Mouse (Mus musculus): ENCODE measurements around the gene Olfr305. TPM values are rescaled to one million over a fixed set of nuclear protein-coding genes. Genes with fewer than 3 reads are reported as not detected.

Gene Olfr305
- not detected in 2 replicates for total RNA-seq (2012; rRNA removed)
- polyA plus RNA-seq (2012; ENCODE audit: insufficient read depth in 1 of 2, insufficient read length in 2 of 2, low read depth in 1 of 2, low replicate concordance in 2 of 2, missing spikeins in 1 of 2) = not detected

- no peaks in the 10 kb centered on the region for H3K27me3 ChIP-seq (ENCODE audit: control insufficient read depth in 1 of 2, insufficient read depth in 2 of 2, low read length in 2 of 2)
- no peaks in the 10 kb centered on the region for H3K4me1 ChIP-seq (ENCODE audit: control insufficient read depth in 1 of 2, insufficient read depth in 2 of 2, low read length in 2 of 2)
- no peak within 1 kb of the TSS for H3K9ac ChIP-seq (ENCODE audit: control insufficient read depth, low read depth, low read length, poor library complexity, severe bottlenecking)
- H3K9me3 ChIP-seq (replicated peaks; ENCODE audit: insufficient read depth, low read length) = no peaks in the 10 kb centered on the region
- H3K4me3 ChIP-seq (ENCODE audit: control insufficient read depth in 1 of 2, insufficient read depth in 1 of 2, low read depth in 2 of 2, low read length in 2 of 2) = no peak within 1 kb of the TSS
- no peak for DNase-seq (ENCODE audit: low read depth, low spot score)
- TF ChIP-seq JUND (IDR thresholded peaks at IDR 0.05; ENCODE audit: low read depth, low read length) = no peak
- TF ChIP-seq ETS1 (IDR thresholded peaks at IDR 0.05; ENCODE audit: low read depth, low read length) = no peak
- no peak for TF ChIP-seq RAD21 (IDR thresholded peaks at IDR 0.05; ENCODE audit: low read depth, low read length)
- no peak for TF ChIP-seq POLR2A (IDR thresholded peaks at IDR 0.05; ENCODE audit: control insufficient read depth in 1 of 2, insufficient read depth in 1 of 2, low read depth in 1 of 2, low read length in 2 of 2, poor library complexity in 1 of 2)
- TF ChIP-seq ZC3H11A (IDR thresholded peaks at IDR 0.05; ENCODE audit: low read depth, low read length) = no peak
- TF ChIP-seq MAX (IDR thresholded peaks at IDR 0.05; ENCODE audit: low read length) = no peak
- no peak for TF ChIP-seq TAL1 (IDR thresholded peaks at IDR 0.05; ENCODE audit: low read length)
- no peak for TF ChIP-seq CHD1 (IDR thresholded peaks at IDR 0.05; ENCODE audit: low read depth, low read length)
- TF ChIP-seq ZNF384 (IDR thresholded peaks at IDR 0.05; ENCODE audit: low read depth, low read length) = no peak
- TF ChIP-seq MYC (IDR thresholded peaks at IDR 0.05; ENCODE audit: low read depth, low read length) = no peak
- TF ChIP-seq GABPA (IDR thresholded peaks at IDR 0.05; ENCODE audit: low read depth, low read length) = no peak
- no peak for TF ChIP-seq E2F4 (IDR thresholded peaks at IDR 0.05; ENCODE audit: borderline replicate concordance, low read depth, low read length)
- no peak for TF ChIP-seq USF1 (IDR thresholded peaks at IDR 0.05; ENCODE audit: low read depth, low read length)
- TF ChIP-seq MYB (IDR thresholded peaks at IDR 0.05; ENCODE audit: low read depth, low read length) = no peak
- TF ChIP-seq NRF1 (IDR thresholded peaks at IDR 0.05; ENCODE audit: insufficient read depth, low read depth, low read length, poor library complexity, severe bottlenecking) = no peak
- no peak for TF ChIP-seq CTCF (IDR thresholded peaks at IDR 0.05 in 2 of 3, conservative IDR thresholded peaks at IDR 0.05 in 1 of 3; ENCODE audit: control insufficient read depth in 1 of 3, insufficient read depth in 1 of 3, low read depth in 2 of 3, low read length in 3 of 3, poor library complexity in 1 of 3, severe bottlenecking in 1 of 3)
- H3K79me2 ChIP-seq (ENCODE audit: control insufficient read depth, insufficient read depth, low read length, poor library complexity) = no peaks in the 10 kb centered on the region
- no peak within 1 kb of the TSS for H3K27ac ChIP-seq (ENCODE audit: control insufficient read depth, low read depth, low read length)
- no peaks in the 10 kb centered on the region for H3K36me3 ChIP-seq (ENCODE audit: control insufficient read depth in 1 of 2, insufficient read depth in 2 of 2, low read length in 2 of 2)
Observed at GRCm38 (mm10) chr7:86366828-86367227, at the start of gene Olfr305. Olfr305 (minus strand) TSS chr7:86366928.

DNA sequence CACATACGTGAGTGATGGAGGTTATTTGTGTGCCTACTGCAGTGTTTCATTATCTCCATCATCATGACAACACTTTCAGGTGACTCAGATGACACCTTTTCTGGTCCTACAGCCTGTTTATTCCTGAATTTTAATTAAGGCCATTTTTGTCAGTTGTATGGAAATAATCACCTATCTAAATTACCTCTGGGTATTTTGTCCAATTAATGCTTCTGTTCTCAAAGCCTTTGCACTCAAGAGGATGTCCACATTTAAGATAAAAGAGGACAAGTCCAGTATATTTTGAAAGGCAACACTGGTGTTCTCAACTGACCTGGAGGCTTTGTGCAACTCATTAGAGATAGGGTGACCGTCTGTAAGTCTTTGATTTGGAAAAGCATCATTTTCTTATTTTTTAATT, 36.8 kb upstream of the Olfr305 start, which contains the start of gene Olfr301:
Gene Olfr301, plus strand, starts transcription at position 301 of the 400 bp plus-strand sequence.
- no peak for DNase-seq (ENCODE audit: low read depth, low spot score)
- Histone ChIP-seq H3K27me3 (ENCODE audit: control insufficient read depth in 1 of 2, insufficient read depth in 2 of 2, low read length in 2 of 2) (no peaks in the 10 kb centered on the region), H3K4me1 (ENCODE audit: control insufficient read depth in 1 of 2, insufficient read depth in 2 of 2, low read length in 2 of 2) (no peaks in the 10 kb centered on the region), H3K9me3 (replicated peaks; ENCODE audit: insufficient read depth, low read length) (no peaks in the 10 kb centered on the region), H3K27ac (ENCODE audit: control insufficient read depth, low read depth, low read length) (no peak within 1 kb of the TSS), H3K79me2 (ENCODE audit: control insufficient read depth, insufficient read depth, low read length, poor library complexity) (no peaks in the 10 kb centered on the region), H3K36me3 (ENCODE audit: control insufficient read depth in 1 of 2, insufficient read depth in 2 of 2, low read length in 2 of 2) (no peaks in the 10 kb centered on the region), H3K9ac (ENCODE audit: control insufficient read depth, low read depth, low read length, poor library complexity, severe bottlenecking) (no peak within 1 kb of the TSS), H3K4me3 (ENCODE audit: control insufficient read depth in 1 of 2, insufficient read depth in 1 of 2, low read depth in 2 of 2, low read length in 2 of 2) (no peak within 1 kb of the TSS)
- TF ChIP-seq TAL1 (IDR thresholded peaks at IDR 0.05; ENCODE audit: low read length) (no peak), CHD2 (IDR thresholded peaks at IDR 0.05; ENCODE audit: low read length) (no peak), HCFC1 (IDR thresholded peaks at IDR 0.05; ENCODE audit: low read depth, low read length) (no peak), TCF12 (IDR thresholded peaks at IDR 0.05; ENCODE audit: low read depth, low read length) (no peak), E2F4 (IDR thresholded peaks at IDR 0.05; ENCODE audit: borderline replicate concordance, low read depth, low read length) (no peak), MYB (IDR thresholded peaks at IDR 0.05; ENCODE audit: low read depth, low read length) (no peak), USF1 (IDR thresholded peaks at IDR 0.05; ENCODE audit: low read depth, low read length) (no peak), GATA1 (IDR thresholded peaks at IDR 0.05; ENCODE audit: low read depth, low read length) (no peak), KAT2A (conservative IDR thresholded peaks at IDR 0.05; ENCODE audit: low read depth, low read length) (no peak), ZNF384 (IDR thresholded peaks at IDR 0.05; ENCODE audit: low read depth, low read length) (no peak), ZMIZ1 (IDR thresholded peaks at IDR 0.05; ENCODE audit: low read depth, low read length) (no peak), CHD1 (IDR thresholded peaks at IDR 0.05; ENCODE audit: low read depth, low read length) (no peak), CTCF (IDR thresholded peaks at IDR 0.05 in 2 of 3, conservative IDR thresholded peaks at IDR 0.05 in 1 of 3; ENCODE audit: control insufficient read depth in 1 of 3, insufficient read depth in 1 of 3, low read depth in 2 of 3, low read length in 3 of 3, poor library complexity in 1 of 3, severe bottlenecking in 1 of 3) (no peak), GABPA (IDR thresholded peaks at IDR 0.05; ENCODE audit: low read depth, low read length) (no peak), ELF1 (IDR thresholded peaks at IDR 0.05; ENCODE audit: low read depth, low read length) (no peak), MAFK (IDR thresholded peaks at IDR 0.05; ENCODE audit: borderline replicate concordance, low read depth, low read length) (no peak), JUND (IDR thresholded peaks at IDR 0.05; ENCODE audit: low read depth, low read length) (no peak)

Data from MEL (cell line).